In the genomic region with DNA sequence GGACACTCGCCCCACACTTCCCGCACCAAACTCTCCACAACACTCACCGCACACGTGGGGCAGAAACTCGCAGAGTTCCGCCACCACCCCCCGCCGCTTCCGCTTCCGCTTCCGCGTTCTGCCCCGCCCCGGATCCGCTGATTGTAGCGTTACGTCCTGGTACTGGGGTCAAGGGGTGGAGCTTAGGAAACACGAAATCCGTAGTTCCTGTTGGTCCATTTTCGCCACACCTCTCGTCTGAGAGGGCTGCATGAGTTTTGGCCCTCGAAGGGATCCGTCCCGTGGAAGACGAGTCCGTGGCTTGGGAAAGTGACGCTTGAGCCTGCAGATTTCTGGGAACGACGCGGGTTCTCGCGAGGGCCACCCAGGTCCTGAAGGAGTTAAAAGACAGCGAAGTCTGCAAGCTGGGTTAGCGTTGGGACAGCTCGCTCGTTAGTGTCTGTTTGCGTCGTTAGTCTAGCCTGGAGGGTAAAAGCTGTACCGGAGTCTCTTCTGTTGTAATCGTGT, we compare ENCODE assay signal across 8 mouse cellular contexts. TPM values are rescaled to one million over a fixed set of nuclear protein-coding genes. Genes with fewer than 3 reads are reported as not detected.
A peak's percentile ranks its signal among the peaks of the same experiment; 100 is the strongest.
DNase-seq lines count a peak whose midpoint lies in the region; ATAC-seq and TF ChIP-seq lines count a peak whose summit lies in the region.

A gene (minus strand): TSS at position 81 of the 507 bp plus-strand sequence.

- no peak for TF ChIP-seq CTCF in bone marrow, adult 2 months (IDR thresholded peaks at IDR 0.05; ENCODE audit: control insufficient read depth, insufficient read depth, low read length)
- TF ChIP-seq CTCF in midbrain, postnatal 0 days (IDR thresholded peaks at IDR 0.05) = 0 out of 2 replicates have a peak, but pooled peaks have one; percentile 9

- H3K27me3 ChIP-seq in embryonic facial prominence, embryonic 15.5 days = no peaks in the 10 kb centered on the region
- H3K27me3 ChIP-seq in limb, embryonic 14.5 days (ENCODE audit: control insufficient read depth, insufficient read depth, low read length) = no peaks in the 10 kb centered on the region
- H3K27me3 ChIP-seq in midbrain, postnatal 0 days (ENCODE audit: insufficient read depth, low read length) = no peaks in the 10 kb centered on the region

- peak within 1 kb of the TSS; percentile 68 for H3K9ac ChIP-seq in embryonic facial prominence, embryonic 15.5 days
- H3K9ac ChIP-seq in limb, embryonic 14.5 days (ENCODE audit: low read depth, low read length, severe bottlenecking) = peak within 1 kb of the TSS; percentile 80
- peak within 1 kb of the TSS; percentile 78 for H3K9ac ChIP-seq in midbrain, postnatal 0 days (replicated peaks; ENCODE audit: low read length, poor library complexity, severe bottlenecking)

- H3K4me3 ChIP-seq in bone marrow, adult 2 months (replicated peaks; ENCODE audit: control insufficient read depth, low read depth, low read length) = peak within 1 kb of the TSS; percentile 78
- H3K4me3 ChIP-seq in embryonic facial prominence, embryonic 15.5 days (replicated peaks) = peak within 1 kb of the TSS; percentile 81
- H3K4me3 ChIP-seq in limb, embryonic 14.5 days (replicated peaks; ENCODE audit: low read length) = peak within 1 kb of the TSS; percentile 88
- peak within 1 kb of the TSS; percentile 83 for H3K4me3 ChIP-seq in midbrain, postnatal 0 days (ENCODE audit: low read depth, low read length)

- ATAC-seq in embryonic facial prominence, embryonic 15.5 days (ENCODE audit: insufficient number of reproducible peaks, low FRiP score, low TSS enrichment, low read depth) = peak; percentile 98
- ATAC-seq in limb, embryonic 14.5 days (ENCODE audit: low FRiP score, low read depth) = peak; percentile 97
- ATAC-seq in midbrain, postnatal 0 days (ENCODE audit: low FRiP score) = peak; percentile 98

- peaks cover 9% of the 10 kb centered on the region for H3K36me3 ChIP-seq in embryonic facial prominence, embryonic 15.5 days
- H3K36me3 ChIP-seq in limb, embryonic 14.5 days (ENCODE audit: control insufficient read depth, insufficient read depth, low read length) = peaks cover 10% of the 10 kb centered on the region
- H3K36me3 ChIP-seq in midbrain, postnatal 0 days (ENCODE audit: insufficient read depth, low read length) = peaks cover 3% of the 10 kb centered on the region

- peak; percentile 99 for DNase-seq in 416B (ENCODE audit: low read depth)
- peak; percentile 99 for DNase-seq in heart, adult 8-10 months (ENCODE audit: low spot score)
- DNase-seq in kidney, adult 9 months = peak; percentile 99
- DNase-seq in limb, embryonic 14.5 days (ENCODE audit: low spot score) = peak; percentile 99
- peak; percentile 99 for DNase-seq in midbrain, postnatal 0 days (ENCODE audit: low spot score)
- DNase-seq in spleen, postnatal 14 days (ENCODE audit: low spot score in 2 of 2) = peak; percentile 76 to 85

- peaks cover 1% of the 10 kb centered on the region; the same call in 1 of the 2 replicates for H3K4me1 ChIP-seq in bone marrow, adult 2 months (ENCODE audit: control insufficient read depth, insufficient read depth, low read length)
- H3K4me1 ChIP-seq in embryonic facial prominence, embryonic 15.5 days = peaks cover 12% of the 10 kb centered on the region
- peaks cover 12% of the 10 kb centered on the region for H3K4me1 ChIP-seq in limb, embryonic 14.5 days (ENCODE audit: control insufficient read depth, insufficient read depth, low read length)
- peaks cover 6% of the 10 kb centered on the region for H3K4me1 ChIP-seq in midbrain, postnatal 0 days (ENCODE audit: insufficient read depth, low read length)

- TF ChIP-seq POLR2A in bone marrow, adult 2 months (IDR thresholded peaks at IDR 0.05; ENCODE audit: borderline replicate concordance, control insufficient read depth, low read depth, low read length) = peak; percentile 54
- peak; percentile 91; the same call in 1 of the 2 replicates for TF ChIP-seq POLR2A in limb, embryonic 14.5 days (IDR thresholded peaks at IDR 0.05; ENCODE audit: borderline replicate concordance, extremely low read depth, insufficient read depth, insufficient read length)

- no peaks in the 10 kb centered on the region for H3K9me3 ChIP-seq in embryonic facial prominence, embryonic 15.5 days (replicated peaks)
- no peaks in the 10 kb centered on the region for H3K9me3 ChIP-seq in limb, embryonic 14.5 days (ENCODE audit: control insufficient read depth, low read length)
- H3K9me3 ChIP-seq in midbrain, postnatal 0 days (ENCODE audit: low read length) = no peaks in the 10 kb centered on the region

- peak within 1 kb of the TSS; percentile 74 for H3K4me2 ChIP-seq in embryonic facial prominence, embryonic 15.5 days (replicated peaks)
- peak within 1 kb of the TSS; percentile 78 for H3K4me2 ChIP-seq in limb, embryonic 14.5 days (replicated peaks; ENCODE audit: low read depth, low read length, severe bottlenecking)
- H3K4me2 ChIP-seq in midbrain, postnatal 0 days (ENCODE audit: low read depth, low read length, poor library complexity, severe bottlenecking) = peak within 1 kb of the TSS; percentile 97

- H3K27ac ChIP-seq in bone marrow, adult 2 months (ENCODE audit: control insufficient read depth, insufficient read depth, low read depth, low read length, poor library complexity) = peak within 1 kb of the TSS; percentile 36
- peak within 1 kb of the TSS; percentile 96 for H3K27ac ChIP-seq in embryonic facial prominence, embryonic 15.5 days (replicated peaks)
- H3K27ac ChIP-seq in limb, embryonic 14.5 days (replicated peaks; ENCODE audit: low read depth, low read length) = peak within 1 kb of the TSS; percentile 92
- H3K27ac ChIP-seq in midbrain, postnatal 0 days (ENCODE audit: low read depth, low read length) = peak within 1 kb of the TSS; percentile 87

- under 1% methylated on average over 40 of the region's 40 CpGs for WGBS in bone marrow, adult 2 months
- under 1% methylated on average over 40 of the region's 40 CpGs for WGBS in embryonic facial prominence, embryonic 15.5 days
- WGBS in limb, embryonic 14.5 days = 0% methylated on average over 39 of the region's 40 CpGs
- WGBS in midbrain, postnatal 0 days = under 1% methylated on average over 38 of the region's 40 CpGs

RNA-seq across cellular contexts. Expression of the gene that starts here (rescaled TPM):
- polyA plus RNA-seq in bone marrow, adult 2 months (2011; ENCODE audit: insufficient read depth, insufficient read length, low replicate concordance, missing spikeins) = 52.4 and 72.4 TPM in 2 replicates
- 64.0 and 65.7 TPM in 2 replicates for polyA plus RNA-seq in embryonic facial prominence, embryonic 15.5 days (2015; fragmentation: Nextera tagmentation; extraction: Ambion mirVana)
- 10 to 100 TPM; 21.4 to 33.7 (median 31.1) TPM for total RNA-seq in heart, adult 8-10 months (2022)
- polyA plus RNA-seq in limb, embryonic 14.5 days (2012; rRNA removed) = 21.4 and 30.6 TPM in 2 replicates
- polyA plus RNA-seq in limb, embryonic 14.5 days (2014; fragmentation: Nextera tagmentation; extraction: Ambion mirVana) = 64.2 and 65.8 TPM in 2 replicates
- total RNA-seq in midbrain, postnatal 0 days (2014; rRNA removed) = 19.8 and 24.8 TPM in 2 replicates
- 44.1 and 56.9 TPM in 2 replicates for polyA plus RNA-seq in midbrain, postnatal 0 days (2015; fragmentation: Nextera tagmentation; extraction: Ambion mirVana)

Comparison
In these comparisons a context has a peak if more than half of its experiments do, and no peak if none do; other contexts are left out.
1. Peak in every context shown above with its lines: DNase-seq, ATAC-seq, H3K4me3 ChIP-seq and H3K27ac ChIP-seq.
2. H3K27ac ChIP-seq: peak in every context shown above with its lines; median percentile 96 in embryonic facial prominence, embryonic 15.5 days; 92 in limb, embryonic 14.5 days; 87 in midbrain, postnatal 0 days; 36 in bone marrow, adult 2 months.